Mouse (Mus musculus) T-helper 17 cell (primary cell): ENCODE measurements around the gene Lims1.

Source experiments
- in situ Hi-C, 2 experiments: fragments of 300-600 bp; cut with MboI, MseI; formaldehyde crosslinking; loops; 1 replicate in 1 of 2; 2 replicates in 1 of 2; pipeline ENCODE4 v1.15.1; 2025; ENCODE audit warnings: high pct_unique_total_duplicates in 2 of 2

Lims1 gene

GRCm38 (mm10) chr10:58381904-58382303, 58.6 kb downstream of the Lims1 start:
- in situ Hi-C loops = loop anchor here in 1 of 2 experiments (5.0 kb wide), 1 partner anchor 60 kb away; the partner anchor contains the start of gene Lims1

- in situ Hi-C loops = loop anchor here in 1 of 2 experiments (5.0 kb wide), 1 partner anchor 60 kb away; the partner anchor contains the start of gene Lims1
Measured at GRCm38 (mm10) chr10:58382621-58383101, 59.4 kb downstream of the Lims1 start.

GRCm38 (mm10) chr10:58383282-58383681, 60.0 kb downstream of the Lims1 start:
- in situ Hi-C loops = loop anchor here in 1 of 2 experiments (5.0 kb wide), 1 partner anchor 61 kb away; the partner anchor contains the start of gene Lims1

GRCm38 (mm10) chr10:58383761-58384160, 60.5 kb downstream of the Lims1 start:
- in situ Hi-C loops = loop anchor here in 1 of 2 experiments (5.0 kb wide), 1 partner anchor 61 kb away; the partner anchor contains the start of gene Lims1

GRCm38 (mm10) chr10:58385629-58386028, 62.4 kb downstream of the Lims1 start:
- in situ Hi-C loops = no loop called here

GRCm38 (mm10) chr10:58386997-58387396, 63.7 kb downstream of the Lims1 start:
- in situ Hi-C loops = no loop called here

GRCm38 (mm10) chr10:58388648-58389047, 65.4 kb downstream of the Lims1 start:
- in situ Hi-C loops = no loop called here

GRCm38 (mm10) chr10:58389151-58389550, 65.9 kb downstream of the Lims1 start:
- in situ Hi-C loops = no loop called here

GRCm38 (mm10) chr10:58392435-58392834, 69.2 kb downstream of the Lims1 start:
- in situ Hi-C loops = no loop called here

- in situ Hi-C loops = no loop called here
Measured at GRCm38 (mm10) chr10:58393026-58394014, 70.1 kb downstream of the Lims1 start.

GRCm38 (mm10) chr10:58394170-58394569, 70.9 kb downstream of the Lims1 start:
- in situ Hi-C loops = no loop called here

GRCm38 (mm10) chr10:58395315-58395714, 72.0 kb downstream of the Lims1 start:
- in situ Hi-C loops = no loop called here

GRCm38 (mm10) chr10:58395723-58396122, 72.5 kb downstream of the Lims1 start:
- in situ Hi-C loops = no loop called here

GRCm38 (mm10) chr10:58396600-58396999, 73.3 kb downstream of the Lims1 start:
- in situ Hi-C loops = no loop called here

GRCm38 (mm10) chr10:58398941-58399340, 75.7 kb downstream of the Lims1 start:
- in situ Hi-C loops = no loop called here

GRCm38 (mm10) chr10:58401838-58402237, 78.6 kb downstream of the Lims1 start:
- in situ Hi-C loops = no loop called here

- in situ Hi-C loops = no loop called here
Measured at GRCm38 (mm10) chr10:58404639-58405038, 81.4 kb downstream of the Lims1 start.

GRCm38 (mm10) chr10:58405285-58405948, 82.2 kb downstream of the Lims1 start:
- in situ Hi-C loops = no loop called here

GRCm38 (mm10) chr10:58405949-58406305, 82.7 kb downstream of the Lims1 start:
- in situ Hi-C loops = no loop called here

GRCm38 (mm10) chr10:58412331-58412730, 89.1 kb downstream of the Lims1 start:
- in situ Hi-C loops = no loop called here

GRCm38 (mm10) chr10:58412852-58413251, 89.6 kb downstream of the Lims1 start:
- in situ Hi-C loops = no loop called here

- in situ Hi-C loops = no loop called here
Measured at GRCm38 (mm10) chr10:58416702-58417101, 93.4 kb downstream of the Lims1 start.
